Mouse (Mus musculus) forebrain, embryonic 11.5 days (tissue): Measurements from ENCODE around the gene Mtmr12. TPM values are rescaled to one million over a fixed set of nuclear protein-coding genes. Genes with fewer than 3 reads are reported as not detected.

Experiments used
- ATAC-seq: fragments of 200-750 bp; cut with Nextera tagmentation; replicated peaks from 2 replicates; pipeline ENCODE4 v1.8.0; 2017; ENCODE audit warnings: moderate TSS enrichment; ENCODE audit not compliant: low FRiP score
- DNase-seq: peaks from one replicate; pipeline ENCODE4 v3.0.0-alpha.2; 2017; ENCODE audit warnings: low spot score
- H3K27ac ChIP-seq: fragments of 300-500 bp; sonication (generic); 2 replicates; pipeline ENCODE4 v1.5.1; 2014; ENCODE audit warnings: low read depth, low read length
- H3K27me3 ChIP-seq: fragments of 300-500 bp; sonication (generic); 2 replicates; pipeline ENCODE4 v1.6.1; 2014; ENCODE audit warnings: mild to moderate bottlenecking, low read length, mixed read lengths; ENCODE audit not compliant: control insufficient read depth, insufficient read depth
- H3K36me3 ChIP-seq: fragments of 300-500 bp; sonication (generic); 2 replicates; pipeline ENCODE4 v1.6.1; 2014; ENCODE audit warnings: mild to moderate bottlenecking, low read length, moderate library complexity, mixed read lengths; ENCODE audit not compliant: control insufficient read depth, insufficient read depth
- H3K4me1 ChIP-seq: fragments of 300-500 bp; sonication (generic); replicated peaks from 2 replicates; pipeline ENCODE4 v1.6.1; 2014; ENCODE audit warnings: low read length, mixed read lengths; ENCODE audit not compliant: control insufficient read depth, insufficient read depth
- H3K4me2 ChIP-seq: fragments of 300-500 bp; sonication (generic); 2 replicates; pipeline ENCODE4 v1.6.1; 2014; ENCODE audit warnings: low read depth, mild to moderate bottlenecking, low read length, moderate library complexity, mixed read lengths; ENCODE audit not compliant: severe bottlenecking
- H3K4me3 ChIP-seq: fragments of 300-500 bp; sonication (generic); 2 replicates; pipeline ENCODE4 v1.5.1; 2014; ENCODE audit warnings: low read depth, low read length
- H3K9ac ChIP-seq: fragments of 300-500 bp; sonication (generic); 2 replicates; pipeline ENCODE4 v1.6.1; 2014; ENCODE audit warnings: low read length
- H3K9me3 ChIP-seq: fragments of 300-500 bp; sonication (generic); 2 replicates; pipeline ENCODE4 v1.6.1; 2016; ENCODE audit warnings: low read length, mixed read lengths; ENCODE audit not compliant: control insufficient read depth
- WGBS: fragments of 180-500 bp; shearing (Covaris S2); extraction: QIAGEN DNeasy Blood & Tissue Kit; methylation state at CpG from one replicate; pipeline ENCODE4 v1.1.7; 2014; 5-methylcytosine and 5-hydroxymethylcytosine counted together
- polyA plus RNA-seq: library from polyadenylated mRNA; unstranded; fragments of >200 nt; fragmentation: Nextera tagmentation; extraction: Ambion mirVana; gene quantifications from 2 replicates; pipeline ENCODE4 v1.2.1, GENCODE M21; 2014

Gene Mtmr12
- polyA plus RNA-seq, 1 experiment from 2014 or later = 21.2 TPM

- Histone ChIP-seq H3K9me3 (no peaks in the 10 kb centered on the region), H3K4me2 (no peak overlapping the region), H3K27me3 (no peaks in the 10 kb centered on the region), H3K4me3 (no peak overlapping the region), H3K36me3 (peaks cover 3% of the 10 kb centered on the region), H3K4me1 (no peaks in the 10 kb centered on the region), H3K9ac (no peak overlapping the region), H3K27ac (no peak overlapping the region)
- no peak for ATAC-seq
- 66% methylated on average over 4 of the region's 4 CpGs for WGBS
- no peak for DNase-seq
These were observed 43.5 kb downstream of the Mtmr12 start for GRCm38 (mm10) chr15:12248279-12248678.

GRCm38 (mm10) chr15:12250350-12250749 is 45.5 kb downstream of the Mtmr12 start:
- no peak overlapping the region for H3K4me2 ChIP-seq
- no peak overlapping the region for H3K4me3 ChIP-seq
- H3K27ac ChIP-seq = no peak overlapping the region
- DNase-seq (no peak), ATAC-seq (no peak)
- no peaks in the 10 kb centered on the region for H3K27me3 ChIP-seq
- H3K36me3 ChIP-seq = peaks cover 3% of the 10 kb centered on the region
- WGBS = 87% methylated on average over 5 of the region's 5 CpGs
- no peak overlapping the region for H3K9ac ChIP-seq
- H3K4me1 ChIP-seq = no peaks in the 10 kb centered on the region
- no peaks in the 10 kb centered on the region for H3K9me3 ChIP-seq

- WGBS = 93% methylated on average over 15 of the region's 15 CpGs
- Histone ChIP-seq H3K9me3 (no peaks in the 10 kb centered on the region), H3K27ac (no peak overlapping the region), H3K4me2 (no peak overlapping the region), H3K9ac (no peak overlapping the region), H3K27me3 (no peaks in the 10 kb centered on the region), H3K4me3 (no peak overlapping the region), H3K36me3 (peaks cover 3% of the 10 kb centered on the region), H3K4me1 (no peaks in the 10 kb centered on the region)
- ATAC-seq (no peak), DNase-seq (no peak)
These were observed 46.8 kb downstream of the Mtmr12 start for GRCm38 (mm10) chr15:12251416-12252140.

GRCm38 (mm10) chr15:12252141-12252489 is 47.3 kb downstream of the Mtmr12 start:
- no peak overlapping the region for H3K9ac ChIP-seq
- H3K27ac ChIP-seq = no peak overlapping the region
- H3K4me1 ChIP-seq = no peaks in the 10 kb centered on the region
- no peaks in the 10 kb centered on the region for H3K27me3 ChIP-seq
- peaks cover 3% of the 10 kb centered on the region for H3K36me3 ChIP-seq
- DNase-seq (no peak), ATAC-seq (no peak)
- no peaks in the 10 kb centered on the region for H3K9me3 ChIP-seq
- H3K4me2 ChIP-seq = no peak overlapping the region
- 95% methylated on average over 2 of the region's 2 CpGs for WGBS
- H3K4me3 ChIP-seq = no peak overlapping the region

- ATAC-seq = no peak
These were observed 53.1 kb downstream of the Mtmr12 start for GRCm38 (mm10) chr15:12257730-12258494.

GRCm38 (mm10) chr15:12263056-12263455 is 58.2 kb downstream of the Mtmr12 start:
- Histone ChIP-seq H3K27ac (no peak overlapping the region), H3K4me1 (no peaks in the 10 kb centered on the region), H3K4me2 (no peak overlapping the region), H3K27me3 (no peaks in the 10 kb centered on the region), H3K9ac (no peak overlapping the region), H3K36me3 (peaks cover 3% of the 10 kb centered on the region), H3K4me3 (no peak overlapping the region), H3K9me3 (no peaks in the 10 kb centered on the region)
- DNase-seq (no peak), ATAC-seq (no peak)
- 95% methylated on average over 3 of the region's 3 CpGs for WGBS

More at GRCm38 (mm10) chr15:12257730-12258494, 53.1 kb downstream of the Mtmr12 start:
- Histone ChIP-seq H3K36me3 (no peaks in the 10 kb centered on the region; the same call in 1 of the 2 replicates), H3K4me1 (no peaks in the 10 kb centered on the region), H3K9ac (no peak overlapping the region), H3K4me3 (no peak overlapping the region), H3K9me3 (no peaks in the 10 kb centered on the region), H3K27ac (no peak overlapping the region), H3K27me3 (no peaks in the 10 kb centered on the region), H3K4me2 (no peak overlapping the region)
- WGBS = 92% methylated on average over 16 of the region's 16 CpGs
- DNase-seq = no peak

- Histone ChIP-seq H3K4me2 (no peak overlapping the region), H3K27me3 (no peaks in the 10 kb centered on the region), H3K36me3 (peaks cover 5% of the 10 kb centered on the region), H3K27ac (no peak overlapping the region), H3K9me3 (no peaks in the 10 kb centered on the region), H3K9ac (no peak overlapping the region), H3K4me1 (no peaks in the 10 kb centered on the region), H3K4me3 (no peak overlapping the region)
- ATAC-seq (no peak), DNase-seq (peak; percentile 27)
- 85% methylated on average over 8 of the region's 8 CpGs for WGBS
These were observed 61.6 kb downstream of the Mtmr12 start for GRCm38 (mm10) chr15:12266460-12266859.

GRCm38 (mm10) chr15:12268021-12268420 is 63.2 kb downstream of the Mtmr12 start:
- Histone ChIP-seq H3K4me1 (no peaks in the 10 kb centered on the region), H3K9ac (no peak overlapping the region), H3K9me3 (no peaks in the 10 kb centered on the region), H3K4me3 (no peak overlapping the region), H3K27me3 (no peaks in the 10 kb centered on the region), H3K36me3 (peaks cover 5% of the 10 kb centered on the region), H3K27ac (no peak overlapping the region), H3K4me2 (no peak overlapping the region)
- ATAC-seq = peak; percentile 73
- peak; percentile 77 for DNase-seq
- WGBS = 50% methylated on average over 1 of the region's 1 CpGs
